Mouse (Mus musculus): ENCODE results near the gene Cep104.

GRCm38 (mm10) chr4:153967556-153967955 is 7.4 kb upstream of the Cep104 start:
- TF ChIP-seq CTCF (conservative IDR thresholded peaks at IDR 0.05; ENCODE audit: low read length) (no peak), NANOG (IDR thresholded peaks at IDR 0.05; ENCODE audit: borderline replicate concordance, low read length) (no peak)
